Mouse (Mus musculus): ENCODE data around the gene Blm.

The Blm gene

GRCm38 (mm10) chr7:80535009-80535744 is at the start of gene Blm:
Blm (minus strand) TSS chr7:80535119.
- peak; percentile 84 to 89 for DNase-seq (ENCODE audit: low read depth in 1 of 2, low spot score in 2 of 2)

DNA sequence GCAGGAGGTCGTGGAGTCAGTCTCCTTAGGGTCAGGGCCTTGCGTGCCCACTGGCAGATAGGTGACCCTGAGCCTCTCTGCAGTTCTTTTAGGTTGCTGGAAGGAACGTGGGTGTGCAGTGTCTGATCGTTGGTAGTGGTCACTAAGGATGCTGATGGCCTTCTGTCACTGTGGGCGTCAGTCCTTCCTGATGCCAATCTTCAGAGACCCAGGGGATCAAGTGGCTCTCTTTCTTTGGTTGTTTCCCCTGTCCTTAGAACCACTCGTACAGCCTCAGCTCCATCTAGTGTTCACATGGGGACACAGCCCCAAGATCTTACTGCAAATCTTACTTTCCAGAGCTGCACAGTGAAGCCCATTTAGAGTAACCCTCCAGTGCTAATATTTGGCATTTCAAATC is 49.1 kb upstream of the Blm start:
- DNase-seq (ENCODE audit: low read depth in 1 of 2, low spot score in 2 of 2): peak in 1 of 2 experiments; percentile 28

- peak in 1 of 2 experiments; percentile 23 for DNase-seq (ENCODE audit: low read depth in 1 of 2, low spot score in 2 of 2)
Observed at GRCm38 (mm10) chr7:80582821-80583451, 48.0 kb upstream of the Blm start.

DNA sequence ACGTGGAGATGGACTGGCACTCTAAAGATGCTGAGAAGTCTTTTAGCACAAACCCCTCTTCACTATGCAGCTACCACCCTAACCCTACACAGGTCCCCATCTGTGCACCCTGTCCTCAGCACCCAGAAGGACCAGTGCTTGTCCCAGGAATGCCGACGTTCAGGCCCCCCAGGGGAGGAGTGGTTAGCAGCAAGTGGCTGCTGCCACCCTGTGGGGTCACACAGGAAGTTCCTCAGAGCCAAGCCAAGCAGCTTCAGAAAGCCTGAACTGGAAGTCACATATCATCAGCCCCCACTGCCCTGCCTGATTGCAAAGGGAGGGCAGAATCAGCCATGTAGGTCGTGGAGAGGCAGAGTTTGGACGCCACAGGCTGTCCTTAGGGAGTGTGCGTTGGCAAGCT is 45.4 kb upstream of the Blm start:
- peak in 1 of 2 experiments; percentile 17 for DNase-seq (ENCODE audit: low read depth in 1 of 2, low spot score in 2 of 2)

- no peak for DNase-seq (ENCODE audit: low read depth in 1 of 2, low spot score in 2 of 2)
Observed at GRCm38 (mm10) chr7:80577417-80577980, 42.6 kb upstream of the Blm start.

DNA sequence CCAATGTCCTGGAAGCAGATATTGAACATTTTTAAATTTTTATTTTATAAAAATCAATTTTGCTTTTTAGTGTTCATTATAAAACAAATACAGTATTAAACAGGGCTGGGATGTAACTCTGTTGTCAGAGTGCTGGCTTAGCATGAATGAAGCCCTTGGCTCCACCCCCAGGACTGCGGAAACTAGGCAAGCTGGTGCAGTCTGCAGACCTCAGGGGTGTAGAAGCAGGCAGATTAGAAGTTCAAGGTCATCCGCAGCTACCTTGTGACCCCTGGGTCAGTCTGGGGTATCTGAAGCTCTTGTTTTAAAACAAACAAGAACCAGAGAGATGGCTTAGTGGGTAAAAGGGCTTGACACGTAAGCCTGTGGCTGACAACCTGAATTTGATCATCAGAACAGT is 41.7 kb upstream of the Blm start:
- no peak for DNase-seq (ENCODE audit: low read depth in 1 of 2, low spot score in 2 of 2)

- no peak for DNase-seq (ENCODE audit: low read depth in 1 of 2, low spot score in 2 of 2)
Observed at GRCm38 (mm10) chr7:80575750-80576149, 40.8 kb upstream of the Blm start.

DNA sequence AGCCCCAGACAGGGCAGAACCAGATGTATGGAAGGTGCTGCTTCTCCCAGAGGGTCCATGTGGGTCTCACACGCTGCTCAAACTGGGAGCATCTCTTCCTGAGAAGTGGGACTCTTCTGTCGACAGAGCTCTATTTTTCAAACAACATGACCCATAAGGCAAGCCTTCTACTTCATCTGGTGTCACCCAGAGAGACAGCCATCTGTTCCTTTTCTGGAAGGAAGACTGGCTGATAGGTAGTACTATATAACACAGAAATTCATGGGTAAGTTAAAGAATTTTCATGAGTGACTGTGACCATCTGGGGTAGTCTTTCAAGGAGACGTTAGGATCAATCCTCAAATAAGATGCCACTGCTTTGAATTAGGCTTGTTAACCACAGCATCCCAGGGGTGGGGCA is 38.2 kb upstream of the Blm start:
- DNase-seq (ENCODE audit: low read depth in 1 of 2, low spot score in 2 of 2): no peak

DNA sequence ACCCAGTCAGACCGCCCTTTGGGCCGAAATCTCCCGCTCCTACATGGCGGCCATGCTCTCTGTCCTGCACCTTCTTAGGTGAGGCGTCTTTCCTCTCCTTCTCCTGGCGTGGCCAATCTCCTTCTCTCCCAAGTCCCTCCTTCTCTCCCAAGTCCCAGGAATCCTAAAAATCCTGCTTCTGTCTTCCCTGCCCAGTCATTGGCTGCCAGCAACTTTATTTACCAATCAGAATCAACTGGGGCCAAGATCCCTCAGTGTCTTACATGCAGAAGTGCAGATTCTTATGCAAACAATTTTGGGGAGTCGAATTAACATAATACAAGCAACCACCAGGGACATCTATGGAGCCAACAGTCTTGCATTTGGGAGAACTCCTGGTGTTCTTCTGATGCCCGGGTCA is 33.1 kb upstream of the Blm start:
- no peak for DNase-seq (ENCODE audit: low read depth in 1 of 2, low spot score in 2 of 2)

DNA sequence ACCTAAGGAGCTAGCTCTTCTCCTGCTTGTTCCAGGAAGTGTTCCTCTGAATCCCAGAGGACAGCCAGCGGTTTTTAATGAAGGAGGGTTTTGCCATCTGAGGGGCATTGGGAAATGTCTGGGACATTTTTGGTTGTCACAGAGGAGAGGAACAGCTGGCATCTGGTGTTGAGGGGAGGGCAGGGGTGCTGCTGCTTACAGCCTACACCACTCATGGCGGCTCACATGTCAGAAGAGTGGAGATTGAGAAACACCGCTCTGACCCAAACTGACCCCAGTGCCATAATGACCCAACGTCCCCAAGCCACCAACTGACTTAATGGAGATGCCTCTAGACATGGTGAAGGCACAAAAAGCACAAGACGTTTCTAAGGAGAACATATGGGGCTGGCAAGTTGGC is 27.0 kb upstream of the Blm start:
- DNase-seq (ENCODE audit: low read depth in 1 of 2, low spot score in 2 of 2): no peak

DNA sequence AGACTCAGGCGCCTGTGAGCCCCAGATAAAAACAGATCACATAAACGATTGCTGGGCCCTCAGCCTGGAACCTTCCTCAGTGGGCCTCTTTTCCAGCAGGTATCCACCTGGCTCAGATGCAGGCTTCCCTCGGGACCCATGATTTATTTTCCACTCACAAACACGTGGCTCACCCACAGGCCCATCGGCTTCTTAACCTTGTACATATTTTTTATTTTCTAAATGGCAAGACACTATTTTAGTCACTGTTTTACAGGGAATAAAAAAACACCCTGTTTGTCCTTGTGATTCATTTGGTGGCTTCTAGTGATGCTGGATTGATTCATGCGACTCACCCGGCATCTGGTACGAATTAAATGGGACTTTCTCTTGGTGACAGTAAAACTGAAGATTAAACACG is 26.4 kb upstream of the Blm start:
- DNase-seq (ENCODE audit: low read depth in 1 of 2, low spot score in 2 of 2): no peak

DNA sequence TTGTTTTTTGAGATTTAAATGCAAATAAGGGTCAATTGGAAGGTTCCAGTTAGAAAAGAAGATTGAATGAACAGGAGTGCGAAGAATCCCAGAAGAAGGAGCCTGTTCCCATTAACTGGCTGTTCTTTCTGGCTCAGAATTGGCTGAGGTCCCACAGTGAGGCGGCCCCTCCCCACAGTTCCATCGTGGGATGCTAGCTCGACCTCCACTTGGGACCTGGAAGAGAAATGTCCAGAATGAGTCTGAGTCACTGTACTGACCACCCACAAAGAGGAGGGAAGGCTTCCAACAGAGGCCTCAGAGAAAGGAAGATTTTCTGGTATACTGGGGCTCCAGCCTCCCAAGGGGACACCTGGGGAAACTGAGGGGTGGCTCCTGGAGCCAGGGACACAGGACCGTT is 23.7 kb upstream of the Blm start:
- DNase-seq (ENCODE audit: low read depth in 1 of 2, low spot score in 2 of 2): no peak

DNA sequence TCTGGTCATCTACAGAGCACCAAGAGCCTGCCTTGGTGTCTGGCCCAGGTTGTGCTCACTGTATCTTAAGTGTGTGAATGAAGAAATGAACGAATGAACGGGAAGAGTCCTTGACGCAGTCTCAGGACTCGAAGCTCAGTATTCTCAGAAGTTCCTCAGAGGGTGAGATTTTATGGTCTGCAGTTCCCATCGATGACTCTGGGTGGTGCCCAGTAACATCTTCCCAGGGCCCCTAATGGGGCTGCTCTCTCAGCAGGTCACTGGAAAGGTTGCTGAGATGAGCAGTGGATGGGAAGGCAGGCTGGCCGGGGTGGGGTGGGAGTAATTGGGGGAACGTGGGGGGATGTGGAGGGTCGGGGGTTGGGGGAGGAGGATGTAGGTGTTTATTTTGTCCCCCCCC is 23.2 kb upstream of the Blm start:
- no peak for DNase-seq (ENCODE audit: low read depth in 1 of 2, low spot score in 2 of 2)

DNA sequence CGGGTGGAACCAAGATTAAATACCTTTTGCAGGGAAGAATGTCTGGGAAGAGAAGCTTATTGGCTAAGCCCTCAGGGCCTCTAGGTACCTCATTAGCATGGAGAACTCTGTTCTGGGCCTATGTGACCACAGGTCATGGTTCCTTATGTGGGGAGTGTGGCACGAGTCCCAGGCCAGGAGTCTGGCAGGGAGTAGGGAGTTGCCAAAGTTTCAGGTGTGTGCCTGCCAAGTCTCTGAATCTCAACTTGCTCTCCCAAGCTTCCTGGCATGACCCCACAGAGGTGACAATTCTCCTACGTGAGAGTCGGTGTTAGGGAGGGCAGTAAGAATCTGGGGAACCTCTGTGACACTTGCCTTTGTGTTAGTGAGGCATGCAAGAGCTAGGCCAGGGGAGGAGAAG is 22.2 kb upstream of the Blm start:
- DNase-seq (ENCODE audit: low read depth in 1 of 2, low spot score in 2 of 2): no peak

DNA sequence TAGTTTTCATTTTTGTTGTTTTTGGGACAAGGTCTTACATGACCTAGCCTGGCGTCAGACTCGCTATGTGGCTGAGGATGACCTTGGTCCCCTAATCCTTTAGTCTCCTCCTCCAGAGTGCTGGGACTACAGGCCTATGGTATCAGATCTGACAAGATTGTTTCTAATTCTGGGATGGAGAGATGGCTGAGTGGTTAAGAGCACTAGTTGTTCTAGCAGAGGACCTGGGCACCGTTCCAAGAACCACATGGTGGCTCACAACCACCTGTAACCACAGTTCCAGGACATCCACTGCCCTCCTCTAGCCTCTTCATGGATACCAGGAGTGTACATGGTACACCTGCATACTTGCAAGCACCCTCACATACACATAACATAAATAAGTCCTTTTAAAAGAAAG is 21.2 kb upstream of the Blm start:
- no peak for DNase-seq (ENCODE audit: low read depth in 1 of 2, low spot score in 2 of 2)

DNA sequence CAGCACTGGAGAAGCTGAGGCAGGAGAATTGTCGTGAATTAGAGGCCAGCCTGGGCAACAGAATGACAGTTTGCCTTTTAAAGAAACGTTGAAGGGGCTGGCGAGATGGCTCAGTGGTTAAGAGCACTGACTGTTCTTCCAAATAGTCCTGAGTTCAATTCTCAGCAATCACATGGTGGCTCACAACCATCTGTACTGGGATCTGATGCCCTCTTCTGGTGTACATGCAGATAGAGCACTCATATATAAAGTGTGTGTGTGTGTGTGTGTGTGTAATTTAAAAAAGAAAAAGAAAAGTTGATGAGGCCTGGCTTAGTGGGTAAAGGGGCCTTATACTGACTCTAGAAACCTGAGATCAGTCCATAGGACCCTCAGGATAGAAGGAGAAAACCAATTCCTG is 20.2 kb upstream of the Blm start:
- DNase-seq (ENCODE audit: low read depth in 1 of 2, low spot score in 2 of 2): no peak

DNA sequence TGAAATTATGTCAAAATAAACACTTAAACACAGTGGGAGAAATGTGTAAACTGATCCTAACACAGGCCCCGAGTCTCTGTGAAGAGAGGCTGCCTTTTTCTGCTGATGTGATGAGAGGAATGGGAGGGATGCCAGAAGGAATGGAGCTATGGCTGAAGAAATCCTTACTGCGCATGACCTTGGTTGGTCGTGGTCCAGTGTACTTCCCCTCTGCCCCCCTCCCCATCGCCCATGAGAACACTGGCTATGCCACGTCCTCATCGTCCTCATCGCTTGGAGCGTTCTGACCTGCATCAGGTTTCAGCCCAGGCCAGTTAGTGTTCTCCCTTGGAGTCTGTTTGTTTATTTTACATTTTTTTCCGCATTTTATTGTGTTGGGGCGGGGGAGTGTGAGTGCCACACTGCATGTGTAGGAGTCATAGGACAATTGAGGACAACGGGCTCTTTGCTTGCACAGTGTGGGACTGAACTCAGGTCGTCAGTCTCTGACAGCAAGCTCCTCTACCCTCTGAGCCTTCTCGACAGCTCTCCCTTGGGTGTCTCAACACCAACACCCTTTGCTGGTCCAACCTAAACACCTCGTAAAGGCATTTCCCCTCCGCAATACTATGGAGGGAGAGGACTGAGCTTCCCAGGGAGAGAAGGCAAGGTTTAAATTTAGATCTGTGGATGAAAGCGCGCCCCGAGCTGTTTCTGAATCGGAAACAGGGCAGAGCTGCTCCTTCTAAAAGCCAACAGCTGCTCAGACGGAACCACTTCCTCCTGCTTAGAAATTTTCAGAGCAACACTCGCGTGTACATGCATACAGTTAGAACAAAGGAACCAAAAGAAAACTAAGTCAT is 19.5 kb upstream of the Blm start:
- DNase-seq (ENCODE audit: low read depth in 1 of 2, low spot score in 2 of 2): peak in 1 of 2 experiments; percentile 12

DNA sequence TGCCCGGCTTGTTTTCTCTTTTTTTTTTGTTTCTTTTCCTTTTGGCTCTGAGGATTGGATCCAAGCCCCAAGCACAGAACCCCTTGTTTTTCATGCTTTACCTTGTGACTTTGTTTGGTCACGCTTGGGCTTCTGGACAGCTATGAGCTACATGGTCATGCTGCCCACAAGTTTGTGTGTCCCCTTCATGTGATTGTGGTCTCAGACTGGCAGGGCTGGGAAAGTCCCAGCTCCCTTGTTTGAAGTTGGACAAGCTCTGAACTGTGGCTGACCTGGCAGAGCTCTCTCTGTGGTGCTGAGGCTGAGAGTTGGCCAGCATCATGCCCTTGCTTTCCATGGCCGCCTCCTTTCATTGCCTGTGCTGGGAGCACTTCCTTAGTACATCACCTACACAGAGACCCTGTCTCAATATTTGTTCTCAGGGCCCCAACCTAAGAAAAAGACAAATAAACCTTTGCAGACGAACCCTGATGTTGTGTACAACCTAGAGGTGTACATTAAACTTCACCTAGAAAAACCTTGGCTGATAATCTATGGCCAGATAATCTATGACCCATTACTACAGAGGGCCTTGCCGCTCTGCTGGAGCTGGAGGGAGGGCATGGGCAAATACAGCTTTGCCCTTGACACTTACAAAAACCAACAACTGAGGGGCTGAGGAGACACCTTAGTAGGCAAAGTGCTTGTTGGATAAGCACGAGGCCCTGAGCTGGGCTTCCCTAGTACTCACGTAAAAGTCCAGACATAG is 13.8 kb upstream of the Blm start:
- no peak for DNase-seq (ENCODE audit: low read depth in 1 of 2, low spot score in 2 of 2)

GRCm38 (mm10) chr7:80542139-80542831 is 7.4 kb upstream of the Blm start:
- no peak for DNase-seq (ENCODE audit: low read depth in 1 of 2, low spot score in 2 of 2)

DNA sequence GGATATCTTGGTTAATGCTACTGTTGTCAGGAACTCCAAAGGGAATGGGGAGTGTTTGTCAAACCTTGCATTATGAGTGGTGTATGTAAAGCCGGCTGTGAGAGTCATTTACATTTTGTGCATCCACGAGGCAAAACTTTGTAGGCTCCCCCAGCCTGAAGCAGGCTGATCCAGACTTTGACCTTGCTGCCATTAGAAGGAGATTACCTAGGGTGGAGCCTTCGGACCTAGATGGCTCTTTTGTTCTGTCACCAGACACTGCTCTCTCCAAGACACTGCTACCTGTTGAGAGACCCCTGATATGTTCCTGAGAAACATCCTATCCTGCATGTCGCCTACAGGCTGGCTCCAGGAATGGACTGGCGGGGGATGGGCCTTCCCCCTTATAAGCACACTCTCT is 4.7 kb upstream of the Blm start:
- DNase-seq (ENCODE audit: low read depth in 1 of 2, low spot score in 2 of 2): no peak
